Mouse (Mus musculus): Measurements from ENCODE around the gene Ccz1.
"Not testable (repeated sequence)": the region's sequence is repeated elsewhere in the genome, so short reads cannot be mapped to it uniquely, and the experiment has no call there.

The Ccz1 gene

DNA sequence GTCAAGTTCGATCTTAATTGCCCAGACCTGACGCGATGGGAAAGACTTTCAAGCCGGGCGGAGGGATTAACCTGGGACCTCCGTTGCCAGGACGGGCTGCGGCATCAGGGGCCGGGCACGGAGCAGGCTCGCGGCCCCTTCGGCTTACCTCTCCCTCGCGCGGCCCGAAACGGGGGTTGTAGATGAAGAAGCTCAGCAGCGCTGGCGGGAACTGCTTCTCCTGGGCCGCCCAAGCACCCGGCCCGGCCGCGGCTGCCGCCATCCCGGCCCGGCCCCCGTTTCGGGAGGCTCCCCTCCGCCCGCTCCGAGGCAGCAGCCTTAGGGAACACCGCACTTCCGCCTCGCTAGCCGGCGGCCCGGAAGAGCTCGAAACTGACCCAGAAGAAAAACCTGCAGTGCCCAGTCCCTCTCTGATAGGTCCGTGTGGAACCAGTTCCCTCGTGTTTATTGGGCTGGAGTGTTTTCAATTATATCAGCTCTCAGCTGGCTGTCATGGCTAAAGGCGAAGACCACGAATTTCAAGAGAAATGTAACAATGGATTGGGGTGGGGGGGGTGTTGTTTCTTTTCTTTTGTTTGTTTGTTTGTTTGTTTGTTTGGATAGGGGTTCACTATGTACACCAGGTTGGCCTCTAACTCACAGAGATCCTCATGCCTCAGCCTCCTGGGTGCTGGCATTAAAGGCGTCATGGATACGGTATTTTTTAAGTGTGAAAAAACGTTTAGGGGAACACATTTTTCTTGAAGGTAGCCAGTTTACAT, at the start of gene Ccz1:
Gene Ccz1, minus strand, starts transcription at position 327 of the 761 bp plus-strand sequence.
- DNase-seq (ENCODE audit: low spot score in 2 of 2) = peak; percentile 31 to 57

DNA sequence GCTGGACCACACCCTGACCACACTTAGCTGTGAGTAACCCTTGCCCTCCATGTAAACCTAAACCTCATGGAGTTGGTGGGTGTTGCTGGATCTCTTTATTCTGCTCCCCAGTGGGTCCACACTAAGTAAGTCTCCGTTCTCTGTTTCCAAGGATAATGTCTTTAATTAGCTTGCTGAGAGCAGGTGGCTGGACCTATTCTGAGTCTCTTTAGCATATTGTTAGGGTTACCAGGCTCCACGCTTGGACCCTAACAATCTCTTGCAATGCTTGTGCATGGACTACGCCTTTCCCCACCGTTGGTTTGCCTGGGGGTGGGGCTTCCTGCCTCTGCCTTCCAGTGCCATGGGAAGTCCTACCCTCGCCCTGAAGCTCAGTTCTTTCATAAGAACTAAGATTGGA, 49.4 kb upstream of the Ccz1 start:
- no peak for DNase-seq (ENCODE audit: low spot score in 2 of 2)

DNA sequence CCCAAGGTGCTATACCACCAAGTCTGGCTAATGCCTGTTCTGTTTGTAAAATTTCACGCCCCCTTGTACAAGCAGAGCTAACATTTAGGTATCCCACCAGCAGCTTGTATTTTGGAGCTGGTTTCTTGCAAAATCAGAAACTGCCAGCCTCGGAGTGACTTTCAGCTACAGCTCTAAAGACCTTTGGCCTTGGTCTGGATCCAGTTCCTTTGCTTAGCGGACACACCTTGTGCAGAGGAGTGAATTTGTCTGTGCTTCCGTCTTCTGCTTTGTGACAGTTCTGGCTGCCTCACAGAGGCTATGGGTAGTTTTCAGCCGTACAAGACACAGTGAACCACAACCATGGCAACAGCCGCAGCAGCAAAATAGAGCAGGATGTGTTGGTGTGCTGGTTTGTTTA, 39.7 kb upstream of the Ccz1 start:
- no peak for DNase-seq (ENCODE audit: low spot score in 2 of 2)

DNA sequence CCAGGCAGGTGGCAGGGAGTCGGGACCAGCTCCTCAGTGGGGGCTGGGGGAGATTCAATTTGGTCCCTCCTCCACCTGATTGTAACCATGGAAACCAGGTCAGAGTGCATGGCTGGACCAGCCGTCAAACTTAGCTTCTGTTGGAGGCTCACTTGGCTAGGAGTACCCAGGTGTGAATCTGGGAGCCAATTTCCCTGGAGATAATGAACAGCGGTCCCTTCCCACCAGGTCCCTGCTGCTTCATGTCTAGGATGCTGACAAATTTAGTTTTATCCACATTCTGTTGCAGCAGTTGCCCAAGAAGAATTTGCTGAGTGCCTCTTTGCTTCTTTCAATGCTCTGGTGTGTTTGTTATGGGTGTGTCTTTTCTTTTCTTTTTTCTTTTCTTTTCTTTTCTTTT, 38.8 kb upstream of the Ccz1 start:
- no peak for DNase-seq (ENCODE audit: low spot score in 2 of 2)

DNA sequence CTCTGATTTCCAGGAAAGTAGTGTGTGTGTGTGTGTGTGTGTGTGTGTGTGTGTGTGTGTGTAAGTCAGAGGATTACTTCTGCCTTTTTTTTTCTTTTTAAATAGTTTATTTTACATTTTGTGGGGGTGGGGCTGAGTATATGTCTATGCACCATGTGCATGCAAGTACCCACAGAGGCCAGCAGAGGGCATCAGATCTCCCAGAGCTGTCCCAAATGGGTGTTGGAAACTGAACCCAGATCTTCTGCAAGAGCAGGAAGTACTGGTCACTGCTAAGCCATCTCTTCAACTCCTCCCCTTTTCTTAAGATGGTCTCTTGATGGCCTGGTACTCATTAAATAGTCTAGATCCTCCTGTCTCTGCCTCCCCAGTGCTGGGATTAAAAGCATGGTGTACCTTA, 36.6 kb upstream of the Ccz1 start:
- DNase-seq (ENCODE audit: low spot score in 2 of 2) = no peak

DNA sequence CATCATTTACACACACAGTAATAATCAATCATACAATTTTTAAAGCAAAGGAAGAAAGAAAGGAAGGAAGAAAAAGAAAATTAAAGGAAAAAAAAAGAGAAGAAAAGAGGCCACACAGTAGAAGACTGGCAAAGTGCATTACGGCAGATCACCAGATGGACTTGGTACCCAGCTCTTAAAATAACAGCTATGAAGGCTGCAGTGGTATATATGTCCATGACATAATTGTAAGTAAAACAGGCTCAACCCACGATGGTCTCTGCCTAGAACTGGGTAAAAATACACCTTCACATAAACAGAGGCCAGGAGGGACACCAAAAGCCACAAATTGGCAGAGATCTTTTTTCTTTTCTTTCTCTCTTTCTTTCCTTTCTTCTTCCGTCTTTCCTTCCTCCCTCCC, 35.2 kb upstream of the Ccz1 start:
- no peak for DNase-seq (ENCODE audit: low spot score in 2 of 2)

DNA sequence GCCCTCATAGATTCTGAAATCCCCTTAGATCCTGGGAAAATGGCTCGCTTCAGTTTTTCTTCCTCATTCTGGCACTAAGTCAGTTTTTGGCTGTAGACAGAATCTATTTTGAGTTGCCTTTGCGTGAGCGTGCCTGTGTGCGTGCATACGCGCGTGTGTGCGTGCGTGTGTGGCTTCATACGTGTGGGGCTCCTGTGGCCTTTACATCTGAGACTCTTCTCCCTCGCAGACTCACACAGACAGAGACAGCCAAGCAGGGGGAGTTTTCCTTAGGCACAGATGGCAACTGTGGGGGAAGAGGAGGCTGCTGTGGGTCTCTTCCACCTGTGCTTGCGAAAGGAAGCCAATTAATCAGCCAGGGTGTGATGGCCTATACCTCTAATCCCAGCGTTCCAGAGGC, 32.6 kb upstream of the Ccz1 start:
- no peak for DNase-seq (ENCODE audit: low spot score in 2 of 2)

DNA sequence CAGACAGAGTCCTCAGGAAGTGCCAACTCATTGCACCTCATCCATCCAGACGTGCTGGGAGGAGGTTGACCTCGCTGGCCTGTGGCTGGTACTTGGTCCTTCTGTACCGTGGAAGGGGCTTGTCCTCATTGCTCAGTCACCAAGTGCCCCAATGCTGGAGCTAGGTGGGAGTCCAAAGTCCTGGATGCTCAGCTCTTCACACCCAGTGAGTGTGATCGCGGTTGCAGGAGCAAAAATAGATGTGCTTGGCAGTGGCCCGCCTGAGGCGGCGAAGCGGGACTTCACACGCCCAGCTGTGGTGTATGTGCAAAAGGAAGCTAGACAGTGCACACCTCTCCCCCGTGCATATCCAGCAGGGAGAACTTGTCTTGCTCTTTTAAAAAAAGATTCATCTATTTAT, 28.5 kb upstream of the Ccz1 start:
- DNase-seq (ENCODE audit: low spot score in 2 of 2) = no peak

DNA sequence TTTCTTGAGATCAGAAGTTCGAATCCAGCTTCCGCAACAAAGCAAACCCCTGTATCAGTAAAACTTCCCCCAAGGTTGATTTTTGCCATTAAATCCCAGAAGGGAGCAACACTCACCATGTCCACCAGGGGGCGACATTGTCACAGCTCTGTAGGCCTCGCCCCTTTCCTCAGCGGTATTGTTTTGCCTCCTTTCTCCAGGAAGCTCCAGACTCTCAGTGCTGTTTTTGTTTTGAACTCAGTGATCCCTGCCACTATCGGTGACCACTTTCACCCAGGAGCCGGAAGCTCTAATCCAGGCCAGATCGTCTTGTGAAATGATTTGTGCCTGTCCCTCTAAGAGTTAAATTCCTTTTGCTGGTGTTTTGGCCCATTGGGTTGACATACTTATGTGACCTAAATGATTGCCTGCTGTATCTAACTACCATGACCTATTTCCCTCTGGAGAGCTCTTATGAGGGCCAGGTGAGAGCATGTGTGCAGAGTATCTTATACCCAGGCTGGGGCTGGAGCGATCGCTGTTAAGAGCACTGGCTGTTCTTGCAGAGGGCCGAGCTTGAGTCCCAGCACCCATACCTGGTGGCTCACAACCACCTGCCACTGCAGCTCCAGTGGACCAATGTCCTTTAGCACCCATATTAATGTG, 26.2 kb upstream of the Ccz1 start:
- DNase-seq (ENCODE audit: low spot score in 2 of 2) = peak in 1 of 2 experiments; percentile 70

DNA sequence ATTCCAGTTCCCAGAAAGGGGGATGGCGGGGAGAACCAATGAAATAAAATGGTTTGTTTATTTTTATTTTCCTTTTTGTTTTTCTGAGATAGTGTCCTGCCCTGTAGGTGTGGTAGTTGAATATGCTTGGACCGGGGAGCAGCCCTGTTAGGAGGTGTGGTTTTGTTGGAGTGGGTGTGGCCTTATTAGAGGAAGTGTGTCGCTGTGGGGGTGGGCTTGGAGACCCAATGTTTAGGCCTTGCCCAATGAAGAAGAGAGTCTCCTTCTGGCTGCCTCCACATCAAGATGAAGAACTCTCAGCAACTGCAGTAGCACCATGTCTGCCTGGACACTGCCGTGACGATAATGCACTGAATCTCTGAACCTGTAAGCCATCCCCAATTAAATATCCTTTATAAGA, 25.2 kb upstream of the Ccz1 start:
- no peak for DNase-seq (ENCODE audit: low spot score in 2 of 2)

DNA sequence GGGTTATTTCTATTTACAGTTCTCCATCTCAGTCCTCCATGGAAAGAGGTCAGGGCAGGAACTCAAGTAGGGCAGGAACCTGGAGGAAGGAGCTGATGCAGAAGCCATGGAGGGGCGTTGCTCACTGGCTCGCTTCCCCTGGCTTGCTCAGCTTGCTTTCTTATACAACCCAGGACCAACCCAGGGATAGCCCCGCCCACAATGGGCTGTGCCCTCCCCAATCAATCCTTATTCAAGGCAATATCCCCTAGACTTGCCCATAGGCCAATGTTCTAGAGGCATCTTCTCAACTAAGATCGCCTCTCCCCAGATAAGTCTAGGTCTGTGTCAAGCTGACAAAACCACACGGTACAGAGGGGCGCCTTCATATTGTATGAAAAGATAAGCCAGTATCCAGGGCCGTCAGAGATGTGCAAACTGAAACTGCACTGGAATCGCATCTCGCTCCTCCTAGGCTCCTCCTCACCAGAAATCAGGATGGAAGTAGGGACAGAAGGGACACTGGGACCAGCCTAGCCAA, 24.5 kb upstream of the Ccz1 start:
- DNase-seq (ENCODE audit: low spot score in 2 of 2) = no peak

DNA sequence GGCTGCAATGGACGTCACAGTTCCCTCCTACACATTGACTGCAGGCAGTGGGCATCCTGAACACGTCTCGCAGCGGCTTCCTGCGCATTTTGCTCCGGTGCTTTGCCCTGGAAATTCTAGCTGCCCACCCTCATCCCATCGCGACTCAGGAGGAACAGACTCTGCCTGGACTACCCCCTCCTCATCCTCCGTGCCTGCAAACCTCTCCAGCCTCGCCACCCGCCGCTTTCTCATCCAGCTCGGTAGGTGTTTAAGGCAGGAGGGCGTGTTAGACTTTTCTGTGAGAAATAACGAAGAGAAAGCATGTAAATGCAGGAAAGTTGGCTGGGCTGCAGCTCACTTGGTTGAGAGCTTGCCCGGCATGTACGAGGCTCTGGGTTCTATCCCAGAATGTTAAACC, 22.3 kb upstream of the Ccz1 start:
- DNase-seq (ENCODE audit: low spot score in 2 of 2) = no peak

DNA sequence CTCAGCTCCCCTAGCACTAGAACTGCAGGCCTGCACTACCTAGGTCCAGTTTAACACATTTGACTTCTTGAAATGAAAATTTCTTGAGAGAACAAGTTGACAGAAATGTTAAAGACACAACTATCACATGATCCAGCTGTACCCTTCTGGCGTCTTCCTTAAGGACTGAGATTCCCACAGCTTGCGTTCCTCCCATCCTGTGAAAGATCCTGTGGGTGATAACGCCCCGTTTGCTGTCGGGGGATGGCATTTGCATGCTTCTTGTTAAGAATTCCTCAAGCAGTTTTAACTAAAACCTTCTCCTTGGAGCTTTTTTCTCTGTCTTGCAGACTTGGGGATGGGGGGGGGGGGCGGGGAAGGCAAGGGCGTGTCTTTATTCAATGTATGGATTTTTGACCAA, 19.9 kb upstream of the Ccz1 start:
- DNase-seq (ENCODE audit: low spot score in 2 of 2) = no peak

DNA sequence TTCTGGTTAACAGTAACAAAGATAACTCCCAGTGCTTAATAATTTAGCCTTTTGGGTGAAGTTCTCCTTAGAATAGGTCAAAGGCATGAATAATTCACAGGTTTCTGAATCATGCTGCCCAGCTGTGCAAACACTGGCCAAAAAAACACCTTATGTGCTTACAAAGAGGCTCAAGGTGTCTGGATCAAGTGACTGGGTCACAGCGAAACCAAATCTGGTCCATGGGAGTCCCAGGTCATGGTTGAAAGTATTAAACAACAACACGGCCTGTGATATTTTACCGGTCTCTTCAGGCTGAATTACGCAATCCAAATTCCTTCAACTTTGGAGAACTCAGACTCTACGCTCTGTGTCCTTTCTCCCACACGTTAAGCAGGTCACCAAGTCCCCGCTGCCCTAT, 17.8 kb upstream of the Ccz1 start:
- no peak for DNase-seq (ENCODE audit: low spot score in 2 of 2)

DNA sequence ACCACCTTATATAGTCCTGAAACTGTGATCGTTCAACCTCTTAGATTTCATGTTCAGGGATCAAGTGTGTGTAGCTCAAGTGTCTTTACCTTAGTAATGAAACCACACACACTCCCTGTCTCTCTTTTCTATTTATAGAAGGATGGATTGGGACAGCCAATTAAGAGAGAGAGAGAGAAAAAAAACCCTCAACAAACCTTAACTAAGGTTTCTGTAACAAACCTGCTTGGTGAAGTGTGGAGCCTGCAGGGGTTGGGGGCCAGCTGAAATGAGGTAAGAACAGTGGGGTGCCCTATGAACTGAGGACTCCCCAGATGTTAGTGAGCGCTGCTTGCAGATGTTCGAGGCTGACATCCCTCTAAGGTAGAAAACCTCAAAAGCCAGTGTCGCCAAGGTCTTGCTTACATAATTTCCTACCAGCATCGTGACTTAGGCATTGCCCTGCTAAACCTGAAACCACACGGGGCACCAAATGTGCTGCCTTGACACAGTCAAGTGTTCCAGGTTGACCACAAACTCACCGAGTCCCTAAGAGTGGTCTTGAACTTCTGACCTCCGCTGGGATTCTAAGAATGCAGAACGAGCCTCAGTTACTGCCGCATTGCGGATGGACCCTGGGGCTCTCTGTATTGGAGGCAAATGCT, 12.1 kb upstream of the Ccz1 start, which contains the start of gene Ocm:
Gene Ocm, minus strand, starts transcription at position 51 of the 644 bp plus-strand sequence.
- DNase-seq (ENCODE audit: low spot score in 2 of 2) = no peak

DNA sequence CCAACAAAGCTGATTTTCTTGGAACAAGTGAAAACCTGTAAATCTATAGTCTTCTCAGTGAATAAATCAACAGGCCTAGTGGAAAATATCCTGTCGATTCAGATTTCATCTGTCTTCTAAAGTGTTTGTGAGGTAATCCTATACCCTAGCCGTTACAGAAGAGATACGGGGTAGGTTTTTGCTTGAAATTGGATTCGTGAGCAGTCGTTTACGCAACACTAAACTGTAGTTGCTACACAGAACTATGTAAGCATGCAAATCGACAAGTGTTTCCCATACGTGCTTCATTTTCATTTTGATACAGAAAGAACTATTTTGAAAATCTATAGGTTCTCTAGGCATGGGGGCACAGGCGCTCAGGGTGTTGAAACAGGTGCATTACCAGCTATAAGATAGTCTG, 1.2 kb upstream of the Ccz1 start:
- DNase-seq (ENCODE audit: low spot score in 2 of 2) = no peak

DNA sequence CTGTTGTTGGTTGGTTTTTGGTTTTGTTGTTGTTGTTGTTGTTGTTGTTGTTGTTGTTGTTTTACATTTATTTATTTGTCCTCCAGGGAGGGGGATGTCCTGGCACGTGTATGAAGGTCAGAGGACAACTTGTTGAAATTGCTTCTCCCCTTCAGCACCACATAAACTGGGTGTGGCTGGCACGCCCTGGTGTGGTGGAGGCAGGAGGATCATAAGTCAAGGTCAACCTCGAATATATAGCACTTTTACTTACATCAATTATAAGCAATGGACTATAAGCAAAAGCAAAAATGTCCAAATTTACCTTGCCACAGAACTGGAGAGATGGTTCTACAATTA, 604 bp upstream of the Ccz1 start:
- DNase-seq (ENCODE audit: low spot score in 2 of 2) = no peak

DNA sequence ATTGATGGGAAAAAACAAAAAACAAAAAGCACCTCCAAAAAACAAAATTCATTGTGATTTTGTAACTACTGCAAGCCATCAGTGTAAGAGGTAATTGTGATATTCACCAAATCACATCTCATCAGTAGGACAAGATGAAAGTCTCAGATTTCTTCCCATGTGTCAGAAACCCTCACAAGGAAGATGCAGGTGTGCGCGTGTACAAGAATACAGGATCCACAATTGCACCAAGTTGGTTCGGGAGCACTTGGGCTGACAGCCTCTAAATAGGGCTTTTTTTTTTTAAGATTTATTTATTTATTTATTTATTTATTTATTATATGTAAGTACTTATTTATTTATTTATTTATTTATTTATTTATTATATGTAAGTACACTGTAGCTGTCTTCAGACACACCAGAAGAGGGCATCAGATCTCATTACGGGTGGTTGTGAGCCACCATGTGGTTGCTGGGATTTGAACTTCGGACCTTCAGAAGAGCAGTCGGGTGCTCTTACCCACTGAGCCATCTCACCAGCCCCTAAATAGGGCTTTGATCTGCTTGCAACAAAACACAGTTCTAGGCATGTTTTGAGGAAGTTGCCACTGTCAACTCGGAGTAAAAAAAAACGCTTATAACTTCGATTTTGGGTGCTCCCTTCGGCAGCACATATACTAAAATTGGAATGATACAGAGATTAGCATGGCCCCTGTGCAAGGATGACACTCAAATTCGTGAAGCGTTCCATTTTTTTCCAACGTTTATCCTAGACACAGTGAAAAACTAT, 1.1 kb downstream of the Ccz1 start:
- not testable (repeated sequence) for DNase-seq (ENCODE audit: low spot score in 2 of 2)

DNA sequence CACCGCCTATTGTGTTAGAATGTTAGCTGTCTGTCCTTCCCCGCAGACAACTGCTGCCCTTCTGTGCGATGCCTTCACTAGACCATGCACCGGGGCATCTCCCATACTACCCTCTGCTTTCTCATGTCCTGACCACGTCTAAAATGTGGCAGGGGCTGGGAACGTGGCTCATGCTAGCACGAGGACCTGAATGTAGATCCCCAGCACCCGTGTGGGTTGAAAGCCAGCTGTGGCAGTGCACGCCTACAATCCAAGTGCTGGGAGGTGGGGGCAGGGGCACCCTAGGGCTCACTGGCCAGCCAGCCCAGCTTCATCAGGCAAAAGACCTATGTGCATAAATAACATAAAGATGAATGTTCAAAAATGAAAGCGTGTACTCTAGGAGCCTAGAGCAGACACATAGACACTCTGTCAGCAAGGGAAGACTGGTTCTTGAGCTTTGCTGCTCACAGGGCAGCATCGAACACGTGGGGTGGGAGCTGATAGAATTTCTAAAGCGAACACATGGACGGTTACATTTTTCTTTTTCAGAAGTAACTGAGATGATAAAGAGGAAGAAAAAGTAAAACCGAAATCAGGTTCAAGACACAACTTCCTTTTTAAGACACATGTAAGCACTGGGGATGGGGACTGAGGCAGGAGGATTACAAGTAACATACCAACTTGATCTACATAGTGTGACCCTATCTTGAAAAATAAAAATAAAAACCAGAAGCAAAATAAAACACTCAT, 12.1 kb downstream of the Ccz1 start:
- DNase-seq (ENCODE audit: low spot score in 2 of 2) = no peak

DNA sequence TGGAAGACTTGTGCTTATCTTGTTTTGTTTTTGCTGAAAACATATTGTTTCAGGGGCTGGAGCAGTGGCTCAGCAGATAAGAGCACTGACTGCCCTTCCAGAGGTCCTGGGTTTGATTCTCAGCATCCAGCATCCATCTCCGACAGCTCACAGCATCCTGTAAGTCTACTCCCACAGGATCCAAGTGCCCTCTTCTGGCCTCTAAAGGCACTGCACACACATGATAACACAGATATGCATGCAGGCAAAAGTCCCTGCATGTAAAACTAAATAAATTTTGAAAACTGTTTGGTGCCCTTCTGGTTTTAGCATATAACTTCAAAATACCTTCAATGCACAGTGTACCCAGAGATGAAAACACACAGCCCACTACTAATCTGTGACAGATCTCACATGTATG, 15.3 kb downstream of the Ccz1 start:
- DNase-seq (ENCODE audit: low spot score in 2 of 2) = no peak

DNA sequence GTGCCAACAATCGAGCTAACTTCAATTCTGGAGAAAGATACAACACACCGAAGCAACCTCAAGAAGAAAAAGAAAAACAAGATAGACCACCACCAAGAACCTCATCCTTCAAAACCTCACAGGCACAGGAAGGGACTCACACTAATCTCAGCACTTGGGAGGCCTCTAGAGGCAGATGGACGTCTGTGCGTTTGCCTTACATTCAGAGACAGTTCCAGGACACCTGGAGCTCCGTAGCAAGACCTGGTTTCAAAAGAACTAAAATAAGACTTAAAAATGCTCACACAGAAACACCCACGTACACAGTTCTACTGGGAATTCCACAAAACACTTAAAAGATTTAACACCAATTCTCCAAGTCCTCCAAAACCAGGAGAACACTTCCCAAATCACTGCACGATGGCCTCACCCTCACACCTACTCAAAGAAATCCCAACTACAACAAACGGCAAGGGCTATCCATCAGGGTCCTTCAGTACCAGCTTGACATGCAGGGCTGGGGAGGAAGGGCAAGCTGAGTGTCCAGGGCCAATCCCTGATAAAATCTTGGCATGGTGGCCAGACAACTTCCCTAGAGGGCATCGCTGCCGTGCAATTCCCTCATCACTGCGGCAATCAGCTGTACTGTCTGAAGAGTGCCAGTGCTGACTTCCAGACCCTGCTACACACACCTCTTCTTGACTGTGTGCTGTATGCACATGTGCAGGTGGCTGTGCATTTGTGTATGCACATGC, 19.9 kb downstream of the Ccz1 start:
- no peak for DNase-seq (ENCODE audit: low spot score in 2 of 2)

Data from frontal cortex, postnatal 14 days (tissue).